Mouse (Mus musculus): ENCODE measurements around the gene Col19a1.

GRCm38 (mm10) chr1:24248294-24249104 lies 338.8 kb downstream of the Col19a1 start:
- TF ChIP-seq MAFK (IDR thresholded peaks at IDR 0.05; ENCODE audit: insufficient read depth, low read depth, low read length) (no peak), ZC3H11A (IDR thresholded peaks at IDR 0.05; ENCODE audit: borderline replicate concordance, low read depth, low read length) (no peak), ZNF384 (IDR thresholded peaks at IDR 0.05; ENCODE audit: low read depth, low read length) (no peak)

All from ES-E14 (cell line).